In genomic region chr12:73037385-73038160, GRCm38 (mm10) we compare ENCODE assay signal across 21 mouse cellular contexts. TPM values are rescaled to one million over a fixed set of nuclear protein-coding genes. Genes with fewer than 3 reads are reported as not detected.
DNase-seq lines count a peak whose midpoint lies in the region; ATAC-seq and TF ChIP-seq lines count a peak whose summit lies in the region.
"Had no signal": no experiment of that assay in that cellular context is flagged by ENCODE, and none has a peak within 500 bp of the region (broad histone marks: within the 10 kb centered on the region; RNA-seq: fewer than 3 reads in every experiment).

No protein-coding gene starts in this region.

- peak; percentile 62 for DNase-seq in heart, adult 11 months
- no peak for DNase-seq in heart, adult 8-10 months (ENCODE audit: low spot score)
- peak; percentile 63 for DNase-seq in 416B (ENCODE audit: low read depth)
- no peak for DNase-seq in left cerebral cortex, adult 8-10 months (ENCODE audit: low spot score in 2 of 2)
- no peak for DNase-seq in ovary, postnatal 10 days (ENCODE audit: low spot score)
- DNase-seq: cerebellum, adult 8-10 months; heart, postnatal 14 days; kidney, adult 8-10 months; kidney, postnatal 4 days; thymus, adult 18-20 months; thymus, postnatal 4 days had no signal

- no peak overlapping the region for H3K4me3 ChIP-seq in embryonic fibroblast, embryonic 13.5 days (ENCODE audit: insufficient read depth, low read length)
- H3K4me3 ChIP-seq: heart, embryonic 12.5 days; lung, embryonic 15.5 days had no signal

- H3K4me1 ChIP-seq in embryonic fibroblast, embryonic 13.5 days (ENCODE audit: control insufficient read depth, insufficient read depth, low read length), result 0 out of 2 replicates have a peak, but pooled peaks cover 7% of the 10 kb centered on the region

- ATAC-seq in common myeloid progenitor, adult 5-6 weeks (replicated peaks; ENCODE audit: low read depth, poor library complexity, severe bottlenecking), result peak; percentile 57
- ATAC-seq: forebrain, embryonic 16.5 days; midbrain, embryonic 16.5 days had no signal

- H3K27ac ChIP-seq in embryonic fibroblast, embryonic 13.5 days (ENCODE audit: insufficient read depth, low read length), result peak overlapping the region; percentile 71
- H3K27ac ChIP-seq: hindbrain, embryonic 14.5 days; liver, embryonic 14.5 days; lung, embryonic 15.5 days; macrophage had no signal

- TF ChIP-seq CTCF in embryonic fibroblast, embryonic 13.5 days (IDR thresholded peaks at IDR 0.05; ENCODE audit: borderline replicate concordance, insufficient read depth, low read length), result no peak

- no peak for TF ChIP-seq POLR2A in embryonic fibroblast, embryonic 13.5 days (IDR thresholded peaks at IDR 0.05; ENCODE audit: low read depth, low read length)

RNA-seq across cellular contexts. Expression of gene Six1, which starts 16.1 kb away (rescaled TPM):
- 1 to 10 TPM; 1.6 to 3.6 (median 2.9) TPM for total RNA-seq in heart, adult 8-10 months (2022)
- 0.27 TPM in 1 of 2 replicates, not detected in the other for total RNA-seq in common myeloid progenitor, adult 5-6 weeks (2017)
- polyA plus RNA-seq in embryonic fibroblast, embryonic 13.5 days (2011; ENCODE audit: insufficient read length, low read depth, missing spikeins), result 17.4 and 31.3 TPM in 2 replicates
- total RNA-seq in left cerebral cortex, adult 8-10 months (2022), result under 1 TPM in 3 of 4 experiments, not detected in 1; 0.25 to 0.70 (median 0.65) TPM
- polyA plus RNA-seq: intestine, embryonic 14.5 days; macrophage had no signal

Comparison
In these comparisons a context has a peak if more than half of its experiments do, and no peak if none do; other contexts are left out.
1. DNase-seq: peak in heart, adult 11 months (single experiment) and 416B (single experiment); none in heart, adult 8-10 months (single experiment), left cerebral cortex, adult 8-10 months (0 of 2) and ovary, postnatal 10 days (single experiment).